Mouse (Mus musculus) kidney, adult 2 months (tissue): ENCODE data around the gene Dazap2.

Source experiments
- CTCF ChIP-seq: fragments of 200-500 bp; conservative IDR thresholded peaks from 2 replicates; pipeline ENCODE4 v1.5.1; 2011; ENCODE audit warnings: low read depth, mild to moderate bottlenecking, control low read depth, low read length, moderate library complexity, mixed read lengths; ENCODE audit not compliant: insufficient read depth, insufficient read length
- POLR2A ChIP-seq: fragments of 200-500 bp; IDR thresholded peaks from one replicate; pipeline ENCODE4 v1.6.1; 2011; ENCODE audit warnings: low read depth, low read length, control low read depth

- no peak for TF ChIP-seq CTCF
- TF ChIP-seq POLR2A = no peak
Observed at GRCm38 (mm10) chr15:100588297-100588696, 26.9 kb upstream of the Dazap2 start.
